Mouse (Mus musculus) heart, postnatal 0 days (tissue): ENCODE data around the gene Fcer1a.

Source experiments
- CTCF ChIP-seq: IDR thresholded peaks from 2 replicates; pipeline ENCODE4 v1.5.1; 2016; ENCODE audit warnings: antibody characterized with exemption, control low read depth, low read depth
- EP300 ChIP-seq: IDR thresholded peaks from 2 replicates; pipeline ENCODE4 v1.6.1; 2016; ENCODE audit warnings: antibody characterized with exemption, low read depth

DNA sequence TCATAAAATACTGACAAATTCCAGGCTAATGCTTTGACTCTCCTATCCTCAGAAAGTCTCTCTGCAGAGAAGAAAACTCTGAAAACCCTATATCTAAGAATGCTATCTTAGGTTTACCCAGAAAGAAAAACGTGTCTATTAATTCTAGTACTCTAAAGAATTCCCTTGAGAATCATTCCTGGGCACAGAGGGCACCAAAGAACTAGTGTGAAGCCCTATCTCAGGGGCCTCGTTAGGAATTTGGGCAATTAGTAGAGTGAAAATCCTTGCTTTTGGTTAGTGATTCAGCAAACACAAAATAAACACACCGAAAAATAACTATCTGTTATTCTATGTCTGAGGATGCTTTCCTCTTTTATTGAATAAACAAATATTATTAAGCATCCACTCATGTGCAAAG is 36.5 kb downstream of the Fcer1a start, which contains the start of gene Olfr1406:
- TF ChIP-seq CTCF (no peak), EP300 (no peak)
